Mouse (Mus musculus) Muller cell, postnatal 12 days (primary cell): ENCODE measurements around the gene Luc7l2.

Source experiments
- DNase-seq: peaks from one replicate; pipeline ENCODE4 v3.0.0-alpha.2; 2015; ENCODE audit errors: inconsistent ontology term

Gene Luc7l2

GRCm38 (mm10) chr6:38650263-38650937, 99.3 kb downstream of the Luc7l2 start:
- DNase-seq = peak; percentile 57
